Mouse (Mus musculus) limb, embryonic 14.5 days (tissue): ENCODE data around the gene Cda. TPM values are rescaled to one million over a fixed set of nuclear protein-coding genes. Genes with fewer than 3 reads are reported as not detected.

Experiments used
- ATAC-seq: fragments of 200-750 bp; cut with Nextera tagmentation; 2 replicates; pipeline ENCODE4 v1.8.0; 2017; ENCODE audit warnings: low read depth, moderate number of reproducible peaks, moderate TSS enrichment; ENCODE audit not compliant: low FRiP score
- DNase-seq: peaks from one replicate; pipeline ENCODE4 v3.0.0-alpha.2; 2015; ENCODE audit warnings: low spot score
- H3K27ac ChIP-seq: fragments of 300-500 bp; sonication (generic); replicated peaks from 2 replicates; pipeline ENCODE4 v1.5.1; 2014; ENCODE audit warnings: low read depth, mild to moderate bottlenecking, low read length, moderate library complexity, mixed read lengths
- H3K27me3 ChIP-seq: fragments of 300-500 bp; sonication (generic); 2 replicates; pipeline ENCODE4 v1.6.1; 2014; ENCODE audit warnings: low read length, mixed read lengths; ENCODE audit not compliant: control insufficient read depth, insufficient read depth
- H3K36me3 ChIP-seq: fragments of 300-500 bp; sonication (generic); 2 replicates; pipeline ENCODE4 v1.6.1; 2014; ENCODE audit warnings: mild to moderate bottlenecking, low read length, moderate library complexity, mixed read lengths; ENCODE audit not compliant: control insufficient read depth, insufficient read depth
- H3K4me1 ChIP-seq: fragments of 300-500 bp; sonication (generic); 2 replicates; pipeline ENCODE4 v1.6.1; 2014; ENCODE audit warnings: antibody characterized with exemption, low read length, mixed read lengths; ENCODE audit not compliant: control insufficient read depth, insufficient read depth
- H3K4me2 ChIP-seq: fragments of 300-500 bp; sonication (generic); replicated peaks from 2 replicates; pipeline ENCODE4 v1.6.1; 2014; ENCODE audit warnings: low read depth, mild to moderate bottlenecking, low read length, moderate library complexity; ENCODE audit not compliant: severe bottlenecking
- H3K4me3 ChIP-seq: fragments of 300-500 bp; sonication (generic); replicated peaks from 2 replicates; pipeline ENCODE4 v1.5.1; 2014; ENCODE audit warnings: low read length
- H3K9ac ChIP-seq: fragments of 300-500 bp; sonication (generic); 2 replicates; pipeline ENCODE4 v1.6.1; 2014; ENCODE audit warnings: mild to moderate bottlenecking, low read depth, low read length, moderate library complexity; ENCODE audit not compliant: severe bottlenecking
- H3K9me3 ChIP-seq: fragments of 300-500 bp; sonication (generic); 2 replicates; pipeline ENCODE4 v1.6.1; 2016; ENCODE audit warnings: low read length; ENCODE audit not compliant: control insufficient read depth
- POLR2A ChIP-seq: fragments of 200-500 bp; IDR thresholded peaks from 2 replicates; pipeline ENCODE4 v1.8.0; 2012; ENCODE audit warnings: inconsistent platforms, mild to moderate bottlenecking, moderate library complexity, borderline replicate concordance; ENCODE audit not compliant: insufficient read depth, insufficient read length; ENCODE audit errors: extremely low read depth
- WGBS: fragments of 180-500 bp; shearing (Covaris S2); extraction: QIAGEN DNeasy Blood & Tissue Kit; methylation state at CpG from one replicate; pipeline ENCODE4 v1.1.7; 2014; 5-methylcytosine and 5-hydroxymethylcytosine counted together
- polyA plus RNA-seq, 2 experiments: library from polyadenylated mRNA; depleted of rRNA in 1 of 2; stranded (reverse) in 1 of 2; unstranded in 1 of 2; fragments of >200 nt; fragmentation: Nextera tagmentation in 1 of 2; extraction: Ambion mirVana in 1 of 2; gene quantifications; 2 replicates each; pipeline versions ENCODE4 v1.2.1 to v1.2.3; 2012 to 2014

The Cda gene
- polyA plus RNA-seq, 2 experiments = 4.6 to 6.8 TPM

DNA sequence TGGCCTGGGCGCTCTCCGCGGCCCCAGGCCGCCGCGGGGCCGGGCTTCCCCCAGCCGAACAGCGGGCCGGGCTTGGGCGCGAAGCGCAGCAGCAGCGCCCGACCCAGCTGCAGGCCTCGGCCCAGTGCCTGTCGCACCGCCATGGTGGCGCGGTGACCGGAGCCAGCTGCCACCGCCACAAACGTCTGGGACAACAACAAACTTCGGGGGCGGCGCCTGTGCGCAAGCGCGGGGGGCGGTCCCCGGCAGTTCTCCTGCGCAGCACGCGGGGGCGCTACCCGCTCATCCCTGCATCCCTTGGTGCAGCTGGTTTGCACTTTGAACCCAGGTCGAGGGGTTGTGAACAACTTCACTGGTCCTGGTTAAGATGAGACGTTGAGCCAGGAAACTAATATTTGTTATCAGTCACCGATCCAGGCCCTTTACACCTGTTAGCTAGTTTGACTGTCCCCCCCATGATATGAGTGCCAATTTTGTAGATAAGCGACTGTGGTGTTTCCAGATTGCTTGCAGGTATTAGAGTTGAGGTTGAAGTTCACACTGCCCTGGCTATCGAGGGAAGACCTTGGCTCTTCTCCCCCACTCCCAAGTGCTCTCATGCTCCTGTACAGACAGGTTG lies 41.6 kb downstream of the Cda start, which contains the start of gene Pink1:
Pink1 (minus strand) TSS at position 231 of the 619 bp plus-strand sequence.
- H3K4me1 ChIP-seq = peaks cover 4% of the 10 kb centered on the region; the same call in 1 of the 2 replicates
- no peaks in the 10 kb centered on the region for H3K27me3 ChIP-seq
- WGBS = 8% methylated on average over 24 of the region's 41 CpGs
- no peaks in the 10 kb centered on the region for H3K36me3 ChIP-seq
- no peaks in the 10 kb centered on the region for H3K9me3 ChIP-seq
- no peak for TF ChIP-seq POLR2A
- ATAC-seq (peak; percentile 68), DNase-seq (peak; percentile 85)
- H3K4me2 ChIP-seq = peak within 1 kb of the TSS; percentile 49
- peak within 1 kb of the TSS; percentile 88 for H3K9ac ChIP-seq
- H3K4me3 ChIP-seq = peak within 1 kb of the TSS; percentile 72
- peak within 1 kb of the TSS; percentile 87 for H3K27ac ChIP-seq

GRCm38 (mm10) chr4:138325466-138326076 lies 42.2 kb downstream of the Cda start:
- DNase-seq = peak; percentile 84
- TF ChIP-seq POLR2A = no peak
- WGBS = under 1% methylated on average over 42 of the region's 45 CpGs
- H3K4me1 ChIP-seq = peaks cover 4% of the 10 kb centered on the region; the same call in 1 of the 2 replicates
- H3K4me3 ChIP-seq = peak overlapping the region; percentile 72
- peak overlapping the region; percentile 49 for H3K4me2 ChIP-seq
- peak overlapping the region; percentile 87 for H3K27ac ChIP-seq
- no peaks in the 10 kb centered on the region for H3K27me3 ChIP-seq
- H3K36me3 ChIP-seq = no peaks in the 10 kb centered on the region
- peak overlapping the region; percentile 88 for H3K9ac ChIP-seq
- ATAC-seq = peak; percentile 92
- no peaks in the 10 kb centered on the region for H3K9me3 ChIP-seq

DNA sequence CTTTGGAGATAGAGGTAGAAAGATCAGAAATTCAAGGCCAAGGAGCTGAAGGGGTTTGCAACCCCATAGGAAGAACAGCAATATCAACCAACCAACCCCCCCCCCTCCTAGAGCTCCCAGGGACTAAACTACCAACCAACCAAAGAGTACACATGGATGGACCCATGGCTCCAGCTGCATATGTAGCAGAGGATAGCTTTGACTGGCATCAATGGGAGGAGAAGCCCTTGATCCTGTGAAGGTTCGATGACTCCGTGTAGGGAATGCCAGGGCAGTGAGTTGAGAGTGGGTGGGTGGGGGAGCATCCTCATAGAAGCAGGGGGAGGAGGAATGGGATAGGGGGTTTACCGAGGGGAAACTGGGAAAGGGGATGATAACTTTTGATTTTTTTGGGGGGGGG lies 43.3 kb downstream of the Cda start:
- Histone ChIP-seq H3K27me3 (no peaks in the 10 kb centered on the region), H3K36me3 (no peaks in the 10 kb centered on the region), H3K9me3 (no peaks in the 10 kb centered on the region), H3K27ac (no peak overlapping the region), H3K9ac (no peak overlapping the region), H3K4me2 (no peak overlapping the region), H3K4me3 (no peak overlapping the region), H3K4me1 (peaks cover 4% of the 10 kb centered on the region; the same call in 1 of the 2 replicates)
- WGBS = 83% methylated on average over 3 of the region's 3 CpGs
- DNase-seq (no peak), ATAC-seq (no peak)
- no peak for TF ChIP-seq POLR2A

GRCm38 (mm10) chr4:138323753-138324152 lies 44.0 kb downstream of the Cda start:
- DNase-seq (no peak), ATAC-seq (no peak)
- TF ChIP-seq POLR2A = no peak
- Histone ChIP-seq H3K9ac (no peak overlapping the region), H3K4me2 (no peak overlapping the region), H3K27ac (no peak overlapping the region), H3K4me3 (no peak overlapping the region), H3K36me3 (peaks cover 3% of the 10 kb centered on the region; the same call in 1 of the 2 replicates), H3K4me1 (peaks cover 4% of the 10 kb centered on the region; the same call in 1 of the 2 replicates), H3K9me3 (no peaks in the 10 kb centered on the region), H3K27me3 (no peaks in the 10 kb centered on the region)
- 70% methylated on average over 4 of the region's 4 CpGs for WGBS

- Histone ChIP-seq H3K4me2 (no peak overlapping the region), H3K4me3 (no peak overlapping the region), H3K27me3 (no peaks in the 10 kb centered on the region), H3K9me3 (no peaks in the 10 kb centered on the region), H3K36me3 (peaks cover 5% of the 10 kb centered on the region), H3K4me1 (peaks cover 4% of the 10 kb centered on the region; the same call in 1 of the 2 replicates), H3K9ac (no peak overlapping the region), H3K27ac (no peak overlapping the region)
- 81% methylated on average over 4 of the region's 4 CpGs for WGBS
- no peak for ATAC-seq
- no peak for DNase-seq
- no peak for TF ChIP-seq POLR2A
Observed at GRCm38 (mm10) chr4:138322692-138323091, 45.1 kb downstream of the Cda start.
